Mouse (Mus musculus) CD4-positive naive resting alpha-beta T cell, adult 76 days (primary cell): ENCODE data around the gene Sclt1. TPM values are rescaled to one million over a fixed set of nuclear protein-coding genes. Genes with fewer than 3 reads are reported as not detected.

ENCODE experiments used
- total RNA-seq: library from RNA; stranded (reverse); gene quantifications from one replicate; pipeline ENCODE4 v1.2.4, GENCODE M21; 2023

The Sclt1 gene
- 12.5 TPM for total RNA-seq

GRCm38 (mm10) chr3:41742278-41742934, at the start of gene Sclt1, which contains the start of gene D3Ertd751e:
Sclt1 (minus strand) TSS chr3:41742514.
D3Ertd751e (plus strand) TSS chr3:41742611.

Other genes with a start within 250 kb of the Sclt1 start
- 48.7 TPM for gene Jade1, start 186.8 kb downstream of the Sclt1 start, total RNA-seq
- gene D3Ertd751e, start 97 bp upstream of the Sclt1 start, total RNA-seq, result 12.3 TPM